Mouse (Mus musculus) regulatory T cell (primary cell): ENCODE results near the gene Gm49393.

Experiments
- in situ Hi-C: fragments of 300-600 bp; cut with MboI, MseI; formaldehyde crosslinking; loops from one replicate; pipeline ENCODE4 v1.15.1; 2025; ENCODE audit warnings: high pct_unique_total_duplicates

The Gm49393 gene

GRCm38 (mm10) chr13:60812768-60813167, 122.6 kb downstream of the Gm49393 start:
- in situ Hi-C loops, result no loop called here

GRCm38 (mm10) chr13:60809690-60810089, 125.7 kb downstream of the Gm49393 start:
- in situ Hi-C loops, result no loop called here
